Mouse (Mus musculus) embryonic facial prominence, embryonic 12.5 days (tissue): Measurements from ENCODE around the gene Rabac1. TPM values are rescaled to one million over a fixed set of nuclear protein-coding genes. Genes with fewer than 3 reads are reported as not detected.

Experiments
- ATAC-seq: fragments of 200-750 bp; cut with Nextera tagmentation; 2 replicates; pipeline ENCODE4 v1.8.0; 2017; ENCODE audit not compliant: insufficient number of reproducible peaks, insufficient read depth, low FRiP score, low TSS enrichment
- H3K27ac ChIP-seq: fragments of 300-500 bp; sonication (generic); 2 replicates; pipeline ENCODE4 v1.5.1; 2016; ENCODE audit warnings: mild to moderate bottlenecking
- H3K27me3 ChIP-seq: fragments of 300-500 bp; sonication (generic); 2 replicates; pipeline ENCODE4 v1.6.1; 2016; ENCODE audit warnings: mild to moderate bottlenecking, moderate library complexity
- H3K36me3 ChIP-seq: fragments of 300-500 bp; sonication (generic); 2 replicates; pipeline ENCODE4 v1.6.1; 2016; ENCODE audit warnings: mild to moderate bottlenecking
- H3K4me1 ChIP-seq: fragments of 300-500 bp; sonication (generic); 2 replicates; pipeline ENCODE4 v1.6.1; 2016
- H3K4me2 ChIP-seq: fragments of 300-500 bp; sonication (generic); replicated peaks from 2 replicates; pipeline ENCODE4 v1.6.1; 2016; ENCODE audit warnings: mild to moderate bottlenecking, moderate library complexity
- H3K4me3 ChIP-seq: fragments of 300-500 bp; sonication (generic); 2 replicates; pipeline ENCODE4 v1.5.1; 2016; ENCODE audit warnings: mild to moderate bottlenecking
- H3K9ac ChIP-seq: fragments of 300-500 bp; sonication (generic); 2 replicates; pipeline ENCODE4 v1.6.1; 2016; ENCODE audit warnings: mild to moderate bottlenecking, moderate library complexity
- H3K9me3 ChIP-seq: fragments of 300-500 bp; sonication (generic); 2 replicates; pipeline ENCODE4 v1.6.1; 2016; ENCODE audit warnings: mild to moderate bottlenecking, moderate library complexity
- WGBS: fragments of 180-500 bp; shearing (Covaris S2); methylation state at CpG from one replicate; pipeline ENCODE4 v1.1.7; 2016; 5-methylcytosine and 5-hydroxymethylcytosine counted together
- polyA plus RNA-seq: library from polyadenylated mRNA; unstranded; fragments of >200 nt; fragmentation: Nextera tagmentation; extraction: Ambion mirVana; gene quantifications from 2 replicates; pipeline ENCODE4 v1.2.1, GENCODE M21; 2016

The Rabac1 gene
- polyA plus RNA-seq, 1 experiment from 2014 or later: 106 TPM

GRCm38 (mm10) chr7:24974893-24975595, 2.5 kb upstream of the Rabac1 start:
- Histone ChIP-seq H3K27me3 (no peaks in the 10 kb centered on the region; the same call in 1 of the 2 replicates), H3K4me2 (no peak overlapping the region), H3K4me3 (no peak overlapping the region), H3K36me3 (no peaks in the 10 kb centered on the region), H3K9ac (no peak overlapping the region), H3K4me1 (peaks cover 8% of the 10 kb centered on the region; the same call in 1 of the 2 replicates), H3K9me3 (no peaks in the 10 kb centered on the region), H3K27ac (no peak overlapping the region)
- no peak for ATAC-seq
- WGBS: 29% methylated on average over 9 of the region's 9 CpGs

- peaks cover 8% of the 10 kb centered on the region; the same call in 1 of the 2 replicates for H3K4me1 ChIP-seq
- H3K9ac ChIP-seq: no peak overlapping the region
- H3K36me3 ChIP-seq: no peaks in the 10 kb centered on the region
- H3K27ac ChIP-seq: no peak overlapping the region
- ATAC-seq: no peak
- no peaks in the 10 kb centered on the region; the same call in 1 of the 2 replicates for H3K27me3 ChIP-seq
- H3K4me3 ChIP-seq: no peak overlapping the region
- no peaks in the 10 kb centered on the region for H3K9me3 ChIP-seq
- H3K4me2 ChIP-seq: no peak overlapping the region
- 74% methylated on average over 5 of the region's 5 CpGs for WGBS
Observed at GRCm38 (mm10) chr7:24973902-24974301, 1.3 kb upstream of the Rabac1 start.

GRCm38 (mm10) chr7:24973208-24973607, 654 bp upstream of the Rabac1 start:
- WGBS: 82% methylated on average over 4 of the region's 4 CpGs
- Histone ChIP-seq H3K4me1 (peaks cover 8% of the 10 kb centered on the region; the same call in 1 of the 2 replicates), H3K4me3 (no peak overlapping the region), H3K4me2 (no peak overlapping the region), H3K9me3 (no peaks in the 10 kb centered on the region), H3K9ac (no peak overlapping the region), H3K27me3 (no peaks in the 10 kb centered on the region; the same call in 1 of the 2 replicates), H3K36me3 (no peaks in the 10 kb centered on the region), H3K27ac (no peak overlapping the region)
- ATAC-seq: no peak

GRCm38 (mm10) chr7:24971261-24971971, 1.1 kb downstream of the Rabac1 start:
- Histone ChIP-seq H3K4me2 (peak overlapping the region; percentile 72), H3K36me3 (no peaks in the 10 kb centered on the region), H3K4me1 (peaks cover 8% of the 10 kb centered on the region; the same call in 1 of the 2 replicates), H3K27ac (peak overlapping the region; percentile 67), H3K9ac (peak overlapping the region; percentile 77; the same call in 1 of the 2 replicates), H3K4me3 (peak overlapping the region; percentile 77), H3K27me3 (no peaks in the 10 kb centered on the region), H3K9me3 (no peaks in the 10 kb centered on the region)
- 8% methylated on average over 19 of the region's 19 CpGs for WGBS
- no peak; the same call in 1 of the 2 replicates for ATAC-seq

- H3K9ac ChIP-seq: no peak overlapping the region
- no peaks in the 10 kb centered on the region for H3K27me3 ChIP-seq
- WGBS: 98% methylated on average over 3 of the region's 3 CpGs
- no peak overlapping the region for H3K27ac ChIP-seq
- H3K4me3 ChIP-seq: no peak overlapping the region
- no peak overlapping the region for H3K4me2 ChIP-seq
- H3K4me1 ChIP-seq: peaks cover 8% of the 10 kb centered on the region; the same call in 1 of the 2 replicates
- ATAC-seq: no peak
- no peaks in the 10 kb centered on the region for H3K36me3 ChIP-seq
- no peaks in the 10 kb centered on the region for H3K9me3 ChIP-seq
Observed at GRCm38 (mm10) chr7:24970341-24970740, 2.2 kb downstream of the Rabac1 start.

GRCm38 (mm10) chr7:24969805-24970204, 2.7 kb downstream of the Rabac1 start:
- Histone ChIP-seq H3K9ac (no peak overlapping the region), H3K4me2 (no peak overlapping the region)

GRCm38 (mm10) chr7:24968463-24968862, 4.1 kb downstream of the Rabac1 start:
- H3K27me3 ChIP-seq: no peaks in the 10 kb centered on the region
- ATAC-seq: no peak
- WGBS: 79% methylated on average over 6 of the region's 6 CpGs
- no peak overlapping the region for H3K27ac ChIP-seq
- no peak overlapping the region for H3K4me2 ChIP-seq
- no peak overlapping the region for H3K9ac ChIP-seq
- H3K9me3 ChIP-seq: no peaks in the 10 kb centered on the region
- H3K4me1 ChIP-seq: peaks cover 8% of the 10 kb centered on the region; the same call in 1 of the 2 replicates
- H3K4me3 ChIP-seq: no peak overlapping the region
- no peaks in the 10 kb centered on the region for H3K36me3 ChIP-seq

More at GRCm38 (mm10) chr7:24969805-24970204, 2.7 kb downstream of the Rabac1 start:
- no peaks in the 10 kb centered on the region for H3K27me3 ChIP-seq
- no peaks in the 10 kb centered on the region for H3K9me3 ChIP-seq
- peaks cover 8% of the 10 kb centered on the region; the same call in 1 of the 2 replicates for H3K4me1 ChIP-seq
- H3K4me3 ChIP-seq: no peak overlapping the region
- WGBS: 66% methylated on average over 12 of the region's 12 CpGs
- no peak for ATAC-seq
- no peaks in the 10 kb centered on the region for H3K36me3 ChIP-seq
- no peak overlapping the region for H3K27ac ChIP-seq

GRCm38 (mm10) chr7:24967966-24968365, 4.6 kb downstream of the Rabac1 start:
- Histone ChIP-seq H3K9ac (no peak overlapping the region), H3K27me3 (no peaks in the 10 kb centered on the region), H3K36me3 (no peaks in the 10 kb centered on the region), H3K4me1 (peaks cover 8% of the 10 kb centered on the region; the same call in 1 of the 2 replicates), H3K9me3 (no peaks in the 10 kb centered on the region), H3K4me2 (no peak overlapping the region), H3K27ac (no peak overlapping the region), H3K4me3 (no peak overlapping the region)
- ATAC-seq: no peak
- 85% methylated on average over 8 of the region's 8 CpGs for WGBS

- Histone ChIP-seq H3K4me3 (no peak overlapping the region), H3K27ac (no peak overlapping the region), H3K4me2 (no peak overlapping the region), H3K27me3 (no peaks in the 10 kb centered on the region), H3K4me1 (no peaks in the 10 kb centered on the region), H3K9me3 (no peaks in the 10 kb centered on the region), H3K36me3 (no peaks in the 10 kb centered on the region), H3K9ac (no peak overlapping the region)
- 4% methylated on average over 5 of the region's 5 CpGs for WGBS
- no peak for ATAC-seq
Observed at GRCm38 (mm10) chr7:24964897-24965535, 7.5 kb downstream of the Rabac1 start.

- Histone ChIP-seq H3K4me3 (no peak overlapping the region), H3K4me1 (no peaks in the 10 kb centered on the region), H3K27me3 (no peaks in the 10 kb centered on the region), H3K4me2 (no peak overlapping the region), H3K9me3 (no peaks in the 10 kb centered on the region), H3K27ac (no peak overlapping the region), H3K9ac (no peak overlapping the region), H3K36me3 (no peaks in the 10 kb centered on the region)
- WGBS: 80% methylated on average over 2 of the region's 2 CpGs
- ATAC-seq: no peak
Observed at GRCm38 (mm10) chr7:24964288-24964687, 8.3 kb downstream of the Rabac1 start.

- H3K9ac ChIP-seq: peak overlapping the region; percentile 25
Observed at GRCm38 (mm10) chr7:24955226-24955625, 17.3 kb downstream of the Rabac1 start.

More at GRCm38 (mm10) chr7:24955226-24955625, 17.3 kb downstream of the Rabac1 start:
- no peaks in the 10 kb centered on the region for H3K36me3 ChIP-seq
- H3K4me3 ChIP-seq: peak overlapping the region; percentile 39
- peak overlapping the region; percentile 67 for H3K4me2 ChIP-seq
- WGBS: 2% methylated on average over 21 of the region's 33 CpGs
- peaks cover 73% of the 10 kb centered on the region for H3K27me3 ChIP-seq
- H3K9me3 ChIP-seq: no peaks in the 10 kb centered on the region
- no peak overlapping the region for H3K27ac ChIP-seq
- no peak for ATAC-seq
- H3K4me1 ChIP-seq: peaks cover 13% of the 10 kb centered on the region
